ENCODE assay signal across 27 mouse cellular contexts in the genomic region with DNA sequence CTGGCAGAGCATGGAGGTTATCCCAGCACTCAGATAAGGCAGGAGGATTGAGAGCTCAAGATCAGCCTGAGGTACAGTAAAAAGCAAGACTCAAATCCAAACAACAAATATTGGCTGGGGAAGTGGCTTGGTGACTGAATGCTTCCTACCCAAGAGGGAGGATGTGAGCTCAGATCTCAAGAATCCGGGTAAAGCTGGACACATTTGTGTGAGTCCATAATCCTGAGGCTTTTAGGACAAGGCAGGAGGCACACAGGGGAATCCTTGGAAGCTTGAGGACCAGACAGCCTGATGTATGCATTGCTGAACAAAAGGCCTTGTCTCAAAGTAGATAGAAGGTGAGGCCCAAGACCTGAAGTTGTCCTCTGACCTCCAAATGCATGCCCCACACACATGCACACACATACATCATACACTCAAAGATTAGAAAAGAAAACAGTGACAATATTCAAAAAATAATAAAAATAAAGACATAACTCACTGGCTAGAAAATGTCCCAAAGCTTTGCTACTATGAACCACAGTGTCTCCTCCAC. TPM values are rescaled to one million over a fixed set of nuclear protein-coding genes. Genes with fewer than 3 reads are reported as not detected.
DNase-seq lines count a peak whose midpoint lies in the region; ATAC-seq and TF ChIP-seq lines count a peak whose summit lies in the region.
"Had no signal": no experiment of that assay in that cellular context is flagged by ENCODE, and none has a peak within 500 bp of the region (broad histone marks: within the 10 kb centered on the region; RNA-seq: fewer than 3 reads in every experiment).

No protein-coding gene starts in this region.

- H3K9me3 ChIP-seq in heart, embryonic 10.5 days: no peaks in the 10 kb centered on the region
- H3K9me3 ChIP-seq in kidney, postnatal 0 days (replicated peaks; ENCODE audit: low read length): no peaks in the 10 kb centered on the region
- no peaks in the 10 kb centered on the region for H3K9me3 ChIP-seq in stomach, embryonic 14.5 days (ENCODE audit: control insufficient read depth, low read depth, low read length)
- no peaks in the 10 kb centered on the region for H3K9me3 ChIP-seq in stomach, postnatal 0 days (ENCODE audit: control insufficient read depth, low read length)
- no peaks in the 10 kb centered on the region for H3K9me3 ChIP-seq in stomach, embryonic 16.5 days (replicated peaks; ENCODE audit: control insufficient read depth, low read length)
- H3K9me3 ChIP-seq in hindbrain, embryonic 11.5 days (ENCODE audit: control insufficient read depth, low read length): no peaks in the 10 kb centered on the region
- H3K9me3 ChIP-seq: hindbrain, embryonic 10.5 days had no signal

- H3K9ac ChIP-seq in kidney, postnatal 0 days (ENCODE audit: low read depth, low read length): no peak overlapping the region
- H3K9ac ChIP-seq in stomach, embryonic 14.5 days (replicated peaks; ENCODE audit: low read depth, low read length): no peak overlapping the region
- H3K9ac ChIP-seq in stomach, postnatal 0 days (ENCODE audit: low read length): no peak overlapping the region
- no peak overlapping the region for H3K9ac ChIP-seq in stomach, embryonic 16.5 days (ENCODE audit: low read length)
- H3K9ac ChIP-seq in hindbrain, embryonic 11.5 days (ENCODE audit: low read depth, low read length): no peak overlapping the region

- no peaks in the 10 kb centered on the region for H3K27me3 ChIP-seq in heart, embryonic 10.5 days (ENCODE audit: insufficient read depth, poor library complexity, severe bottlenecking)
- no peaks in the 10 kb centered on the region for H3K27me3 ChIP-seq in kidney, postnatal 0 days (ENCODE audit: insufficient read depth, low read length)
- no peaks in the 10 kb centered on the region for H3K27me3 ChIP-seq in stomach, embryonic 14.5 days (ENCODE audit: control insufficient read depth, insufficient read depth, low read length)
- H3K27me3 ChIP-seq in stomach, postnatal 0 days (ENCODE audit: control insufficient read depth, insufficient read depth, low read length): no peaks in the 10 kb centered on the region
- H3K27me3 ChIP-seq in stomach, embryonic 16.5 days (ENCODE audit: control insufficient read depth, insufficient read depth, low read length): no peaks in the 10 kb centered on the region
- H3K27me3 ChIP-seq in hindbrain, embryonic 11.5 days (ENCODE audit: control insufficient read depth, insufficient read depth, low read length): no peaks in the 10 kb centered on the region

- H3K4me2 ChIP-seq in kidney, postnatal 0 days (ENCODE audit: low read length): no peak overlapping the region
- no peak overlapping the region for H3K4me2 ChIP-seq in stomach, embryonic 14.5 days (replicated peaks; ENCODE audit: low read depth, low read length)
- no peak overlapping the region for H3K4me2 ChIP-seq in stomach, postnatal 0 days (replicated peaks; ENCODE audit: low read depth)
- no peak overlapping the region for H3K4me2 ChIP-seq in stomach, embryonic 16.5 days (ENCODE audit: low read depth, low read length)
- no peak overlapping the region for H3K4me2 ChIP-seq in hindbrain, embryonic 11.5 days (replicated peaks; ENCODE audit: low read depth, low read length)
- H3K4me2 ChIP-seq: midbrain, embryonic 11.5 days had no signal

- ATAC-seq in kidney, postnatal 0 days (replicated peaks; ENCODE audit: low FRiP score, low read depth): peak; percentile 40; the same call in 1 of the 2 replicates
- ATAC-seq in stomach, embryonic 14.5 days (ENCODE audit: insufficient number of reproducible peaks, insufficient read depth, low FRiP score, low read depth): no peak
- ATAC-seq in stomach, postnatal 0 days (ENCODE audit: low FRiP score, low TSS enrichment): no peak
- ATAC-seq in stomach, embryonic 16.5 days (ENCODE audit: insufficient read depth, low FRiP score): peak; percentile 56
- ATAC-seq in hindbrain, embryonic 11.5 days (ENCODE audit: low FRiP score): no peak
- ATAC-seq: forebrain, embryonic 14.5 days had no signal

- no peak for TF ChIP-seq CTCF in kidney, postnatal 0 days (IDR thresholded peaks at IDR 0.05; ENCODE audit: low read depth)
- no peak for TF ChIP-seq CTCF in stomach, postnatal 0 days (IDR thresholded peaks at IDR 0.05; ENCODE audit: low read depth)

- 74% methylated on average over 1 of the region's 1 CpGs for WGBS in heart, embryonic 10.5 days
- 70% methylated on average over 1 of the region's 1 CpGs for WGBS in kidney, postnatal 0 days
- WGBS in stomach, embryonic 14.5 days: 37% methylated on average over 1 of the region's 1 CpGs
- WGBS in stomach, postnatal 0 days: 37% methylated on average over 1 of the region's 1 CpGs
- 34% methylated on average over 1 of the region's 1 CpGs for WGBS in stomach, embryonic 16.5 days
- 79% methylated on average over 1 of the region's 1 CpGs for WGBS in hindbrain, embryonic 11.5 days

- no peak overlapping the region for H3K4me3 ChIP-seq in heart, embryonic 10.5 days
- H3K4me3 ChIP-seq in kidney, postnatal 0 days (replicated peaks; ENCODE audit: low read depth, low read length): no peak overlapping the region
- H3K4me3 ChIP-seq in stomach, embryonic 14.5 days (ENCODE audit: low read depth, low read length): no peak overlapping the region
- H3K4me3 ChIP-seq in stomach, postnatal 0 days (ENCODE audit: low read depth, low read length): no peak overlapping the region
- no peak overlapping the region for H3K4me3 ChIP-seq in stomach, embryonic 16.5 days (replicated peaks; ENCODE audit: low read length)
- H3K4me3 ChIP-seq in hindbrain, embryonic 11.5 days (ENCODE audit: low read depth, low read length): no peak overlapping the region
- H3K4me3 ChIP-seq: heart, adult 2 months; hindbrain, embryonic 10.5 days had no signal

- DNase-seq in heart, adult 9 months (ENCODE audit: low spot score in 2 of 2): peak; percentile 13 to 21
- no peak for DNase-seq in heart, embryonic 10.5 days (ENCODE audit: low spot score)
- DNase-seq in kidney, postnatal 0 days (ENCODE audit: low spot score): peak; percentile 31
- no peak for DNase-seq in kidney, adult 11 months
- DNase-seq in stomach, postnatal 0 days (ENCODE audit: low spot score): no peak
- DNase-seq in hindbrain, embryonic 11.5 days (ENCODE audit: low spot score): no peak
- DNase-seq: adrenal gland, postnatal 25 days; cerebellum, adult 8-10 months; cerebellum, postnatal 36 days; gastrocnemius, postnatal 14 days; layer of hippocampus, postnatal 36 days; thymus, adult 2 months had no signal

- no peaks in the 10 kb centered on the region for H3K36me3 ChIP-seq in heart, embryonic 10.5 days
- no peaks in the 10 kb centered on the region for H3K36me3 ChIP-seq in kidney, postnatal 0 days (ENCODE audit: insufficient read depth, low read length)
- H3K36me3 ChIP-seq in stomach, embryonic 14.5 days (ENCODE audit: control insufficient read depth, insufficient read depth, low read length): no peaks in the 10 kb centered on the region
- H3K36me3 ChIP-seq in stomach, postnatal 0 days (ENCODE audit: control insufficient read depth, insufficient read depth, low read length): no peaks in the 10 kb centered on the region
- no peaks in the 10 kb centered on the region for H3K36me3 ChIP-seq in stomach, embryonic 16.5 days (ENCODE audit: control insufficient read depth, insufficient read depth, low read length)
- no peaks in the 10 kb centered on the region for H3K36me3 ChIP-seq in hindbrain, embryonic 11.5 days (ENCODE audit: control insufficient read depth, insufficient read depth, low read length)
- H3K36me3 ChIP-seq: hindbrain, embryonic 10.5 days had no signal

- H3K4me1 ChIP-seq in heart, embryonic 10.5 days: no peaks in the 10 kb centered on the region
- no peaks in the 10 kb centered on the region for H3K4me1 ChIP-seq in kidney, postnatal 0 days (replicated peaks; ENCODE audit: insufficient read depth, low read length)
- H3K4me1 ChIP-seq in stomach, embryonic 14.5 days (ENCODE audit: control insufficient read depth, insufficient read depth, low read length): peaks cover 9% of the 10 kb centered on the region
- no peaks in the 10 kb centered on the region for H3K4me1 ChIP-seq in stomach, postnatal 0 days (replicated peaks; ENCODE audit: control insufficient read depth, insufficient read depth)
- H3K4me1 ChIP-seq in stomach, embryonic 16.5 days (ENCODE audit: control insufficient read depth, insufficient read depth, low read length): 0 out of 2 replicates have a peak, but pooled peaks cover 3% of the 10 kb centered on the region
- no peaks in the 10 kb centered on the region for H3K4me1 ChIP-seq in hindbrain, embryonic 11.5 days (replicated peaks; ENCODE audit: control insufficient read depth, insufficient read depth, low read length)
- H3K4me1 ChIP-seq: hindbrain, embryonic 10.5 days had no signal

- TF ChIP-seq EP300 in stomach, postnatal 0 days (optimal IDR thresholded peaks at IDR 0.05): no peak

- no peak overlapping the region for H3K27ac ChIP-seq in heart, embryonic 10.5 days
- no peak overlapping the region for H3K27ac ChIP-seq in kidney, postnatal 0 days
- peak overlapping the region; percentile 44 for H3K27ac ChIP-seq in stomach, embryonic 14.5 days (ENCODE audit: low read length)
- no peak overlapping the region for H3K27ac ChIP-seq in stomach, postnatal 0 days (replicated peaks)
- H3K27ac ChIP-seq in stomach, embryonic 16.5 days (ENCODE audit: low read length): peak overlapping the region; percentile 49
- H3K27ac ChIP-seq in hindbrain, embryonic 11.5 days (ENCODE audit: low read depth, low read length): no peak overlapping the region
- H3K27ac ChIP-seq: heart, adult 2 months; hindbrain, embryonic 10.5 days; hindbrain, postnatal 0 days had no signal

RNA-seq across cellular contexts. Expression of a gene that starts 13.3 kb away (rescaled TPM):
- 0.09 TPM in 1 of 2 replicates, not detected in the other for polyA plus RNA-seq in heart, embryonic 10.5 days (2016; fragmentation: Nextera tagmentation; extraction: Ambion mirVana)
- 0.86 and 1.3 TPM in 2 replicates for polyA plus RNA-seq in kidney, postnatal 0 days (2015; fragmentation: Nextera tagmentation; extraction: Ambion mirVana)
- 0.49 and 0.80 TPM in 2 replicates for polyA plus RNA-seq in stomach, embryonic 14.5 days (2014; fragmentation: Nextera tagmentation; extraction: Ambion mirVana)
- 0.16 TPM in 2 replicates for polyA plus RNA-seq in stomach, postnatal 0 days (2015; fragmentation: Nextera tagmentation; extraction: Ambion mirVana)
- 9.3 and 12.9 TPM in 2 replicates for polyA plus RNA-seq in stomach, embryonic 16.5 days (2015; fragmentation: Nextera tagmentation; extraction: Ambion mirVana)
- 0.10 TPM in 1 of 2 replicates, not detected in the other for polyA plus RNA-seq in hindbrain, embryonic 11.5 days (2014; fragmentation: Nextera tagmentation; extraction: Ambion mirVana)
- polyA plus RNA-seq: forebrain, embryonic 14.5 days; midbrain, embryonic 11.5 days; midbrain, postnatal 0 days; neural tube, embryonic 14.5 days had no signal

RNA-seq across cellular contexts. Expression of a gene that starts 26.2 kb away (rescaled TPM):
- polyA plus RNA-seq in heart, embryonic 10.5 days (2016; fragmentation: Nextera tagmentation; extraction: Ambion mirVana): not detected in 2 replicates
- polyA plus RNA-seq in kidney, postnatal 0 days (2015; fragmentation: Nextera tagmentation; extraction: Ambion mirVana): not detected in 2 replicates
- not detected in 2 replicates for polyA plus RNA-seq in stomach, embryonic 14.5 days (2014; fragmentation: Nextera tagmentation; extraction: Ambion mirVana)
- not detected in 2 replicates for polyA plus RNA-seq in stomach, postnatal 0 days (2015; fragmentation: Nextera tagmentation; extraction: Ambion mirVana)
- 0.09 TPM in 1 of 2 replicates, not detected in the other for polyA plus RNA-seq in stomach, embryonic 16.5 days (2015; fragmentation: Nextera tagmentation; extraction: Ambion mirVana)
- polyA plus RNA-seq in hindbrain, embryonic 11.5 days (2014; fragmentation: Nextera tagmentation; extraction: Ambion mirVana): not detected in 2 replicates
- polyA plus RNA-seq: brain, embryonic 14.5 days; forebrain, embryonic 14.5 days; hindbrain, embryonic 10.5 days; hindbrain, postnatal 0 days; limb, embryonic 11.5 days; midbrain, embryonic 11.5 days; midbrain, postnatal 0 days; neural tube, embryonic 14.5 days had no signal

RNA-seq across cellular contexts. Expression of a gene that starts 42.8 kb away (rescaled TPM):
- polyA plus RNA-seq in heart, embryonic 10.5 days (2016; fragmentation: Nextera tagmentation; extraction: Ambion mirVana): not detected in 2 replicates
- 0.07 TPM in 1 of 2 replicates, not detected in the other for polyA plus RNA-seq in kidney, postnatal 0 days (2015; fragmentation: Nextera tagmentation; extraction: Ambion mirVana)
- polyA plus RNA-seq in stomach, embryonic 14.5 days (2014; fragmentation: Nextera tagmentation; extraction: Ambion mirVana): not detected in 2 replicates
- not detected in 2 replicates for polyA plus RNA-seq in stomach, postnatal 0 days (2015; fragmentation: Nextera tagmentation; extraction: Ambion mirVana)
- polyA plus RNA-seq in stomach, embryonic 16.5 days (2015; fragmentation: Nextera tagmentation; extraction: Ambion mirVana): not detected in 2 replicates
- not detected in 2 replicates for polyA plus RNA-seq in hindbrain, embryonic 11.5 days (2014; fragmentation: Nextera tagmentation; extraction: Ambion mirVana)
- polyA plus RNA-seq: brain, embryonic 14.5 days; embryonic facial prominence, embryonic 14.5 days; forebrain, embryonic 14.5 days; heart, adult 2 months; hindbrain, embryonic 10.5 days; hindbrain, postnatal 0 days; limb, embryonic 11.5 days; liver, adult 2 months; liver, embryonic 16.5 days; midbrain, embryonic 11.5 days; midbrain, postnatal 0 days; neural tube, embryonic 14.5 days; spleen, adult 2 months; thymus, adult 2 months had no signal

Comparison
In these comparisons a context has a peak if more than half of its experiments do, and no peak if none do; other contexts are left out.
1. DNase-seq: peak in heart, adult 9 months (2 of 2) and kidney, postnatal 0 days (single experiment); none in heart, embryonic 10.5 days (single experiment), kidney, adult 11 months (single experiment), stomach, postnatal 0 days (single experiment) and hindbrain, embryonic 11.5 days (single experiment).
2. H3K27ac ChIP-seq: peak in stomach, embryonic 14.5 days (single experiment) and stomach, embryonic 16.5 days (single experiment); none in heart, embryonic 10.5 days (single experiment), kidney, postnatal 0 days (single experiment), stomach, postnatal 0 days (single experiment) and hindbrain, embryonic 11.5 days (single experiment).
3. ATAC-seq: peak in kidney, postnatal 0 days (single experiment) and stomach, embryonic 16.5 days (single experiment); none in stomach, embryonic 14.5 days (single experiment), stomach, postnatal 0 days (single experiment) and hindbrain, embryonic 11.5 days (single experiment).